Mouse (Mus musculus) limb, embryonic 13.5 days (tissue): ENCODE results near the gene Emx1. TPM values are rescaled to one million over a fixed set of nuclear protein-coding genes. Genes with fewer than 3 reads are reported as not detected.

Source experiments
- ATAC-seq: fragments of 200-750 bp; cut with Nextera tagmentation; 2 replicates; pipeline ENCODE4 v1.8.0; 2017; ENCODE audit warnings: low read depth, moderate number of reproducible peaks, moderate TSS enrichment; ENCODE audit not compliant: low FRiP score
- H3K27ac ChIP-seq: fragments of 300-500 bp; sonication (generic); 2 replicates; pipeline ENCODE4 v1.5.1; 2015; ENCODE audit warnings: inconsistent platforms, mild to moderate bottlenecking, moderate library complexity
- H3K27me3 ChIP-seq: fragments of 300-500 bp; sonication (generic); 2 replicates; pipeline ENCODE4 v1.6.1; 2015; ENCODE audit warnings: mild to moderate bottlenecking, inconsistent platforms
- H3K36me3 ChIP-seq: fragments of 300-500 bp; sonication (generic); 2 replicates; pipeline ENCODE4 v1.6.1; 2015; ENCODE audit warnings: inconsistent platforms, mild to moderate bottlenecking, moderate library complexity
- H3K4me1 ChIP-seq: fragments of 300-500 bp; sonication (generic); 2 replicates; pipeline ENCODE4 v1.6.1; 2015; ENCODE audit warnings: inconsistent platforms
- H3K4me2 ChIP-seq: fragments of 300-500 bp; sonication (generic); replicated peaks from 2 replicates; pipeline ENCODE4 v1.6.1; 2015; ENCODE audit warnings: inconsistent platforms, mild to moderate bottlenecking, moderate library complexity
- H3K4me3 ChIP-seq: fragments of 300-500 bp; sonication (generic); 2 replicates; pipeline ENCODE4 v1.5.1; 2015; ENCODE audit warnings: moderate library complexity, mild to moderate bottlenecking, inconsistent platforms
- H3K9ac ChIP-seq: fragments of 300-500 bp; sonication (generic); 2 replicates; pipeline ENCODE4 v1.6.1; 2015; ENCODE audit warnings: mild to moderate bottlenecking, inconsistent platforms
- H3K9me3 ChIP-seq: fragments of 300-500 bp; sonication (generic); 2 replicates; pipeline ENCODE4 v1.6.1; 2016; ENCODE audit warnings: inconsistent platforms
- WGBS: fragments of 180-500 bp; shearing (Covaris S2); methylation state at CpG from one replicate; pipeline ENCODE4 v1.1.7; 2015; 5-methylcytosine and 5-hydroxymethylcytosine counted together
- polyA plus RNA-seq: library from polyadenylated mRNA; unstranded; fragments of >200 nt; fragmentation: Nextera tagmentation; extraction: Ambion mirVana; gene quantifications from 2 replicates; pipeline ENCODE4 v1.2.1, GENCODE M21; 2015

The Emx1 gene
- polyA plus RNA-seq, 1 experiment from 2014 or later: 0.60 TPM

DNA sequence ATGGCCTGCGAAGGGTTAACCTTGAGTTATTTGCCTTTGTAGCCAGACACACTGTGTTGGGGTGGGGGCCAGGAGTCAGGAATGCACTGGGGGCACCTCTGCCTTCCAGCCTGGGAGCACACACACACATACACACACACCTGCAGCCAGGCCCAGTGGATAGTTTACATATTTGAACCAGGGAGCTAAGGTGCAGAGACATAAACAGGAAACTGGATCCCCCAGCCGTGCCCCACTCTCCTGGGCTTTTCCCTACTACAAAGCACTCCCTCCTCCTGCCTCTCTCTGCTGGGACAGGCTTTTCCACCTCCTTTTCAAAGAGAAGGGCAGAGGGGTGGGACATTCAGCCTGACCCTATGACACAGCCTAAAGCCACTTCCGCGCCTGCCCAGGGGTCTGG, 33.7 kb downstream of the Emx1 start:
- H3K9me3 ChIP-seq: no peaks in the 10 kb centered on the region
- no peak overlapping the region for H3K4me3 ChIP-seq
- H3K4me2 ChIP-seq: no peak overlapping the region
- ATAC-seq: 0 out of 2 replicates have a peak, but pooled peaks have one; percentile 45
- no peak overlapping the region for H3K9ac ChIP-seq
- H3K27me3 ChIP-seq: no peaks in the 10 kb centered on the region
- peaks cover 31% of the 10 kb centered on the region for H3K4me1 ChIP-seq
- 34% methylated on average over 4 of the region's 4 CpGs for WGBS
- no peaks in the 10 kb centered on the region for H3K36me3 ChIP-seq
- H3K27ac ChIP-seq: no peak overlapping the region

GRCm38 (mm10) chr6:85222551-85222950, 35.3 kb downstream of the Emx1 start:
- peaks cover 30% of the 10 kb centered on the region for H3K4me1 ChIP-seq
- H3K9me3 ChIP-seq: no peaks in the 10 kb centered on the region
- no peaks in the 10 kb centered on the region for H3K36me3 ChIP-seq
- no peak for ATAC-seq
- no peaks in the 10 kb centered on the region for H3K27me3 ChIP-seq
- no peak overlapping the region for H3K4me3 ChIP-seq
- no peak overlapping the region for H3K4me2 ChIP-seq
- no peak overlapping the region for H3K27ac ChIP-seq
- H3K9ac ChIP-seq: no peak overlapping the region
- WGBS: 77% methylated on average over 10 of the region's 10 CpGs

GRCm38 (mm10) chr6:85223498-85224150, 36.4 kb downstream of the Emx1 start:
- no peak for ATAC-seq
- Histone ChIP-seq H3K9me3 (no peaks in the 10 kb centered on the region), H3K27me3 (no peaks in the 10 kb centered on the region), H3K9ac (no peak overlapping the region), H3K4me2 (no peak overlapping the region), H3K27ac (no peak overlapping the region), H3K36me3 (no peaks in the 10 kb centered on the region), H3K4me3 (no peak overlapping the region), H3K4me1 (peaks cover 25% of the 10 kb centered on the region)
- 43% methylated on average over 14 of the region's 14 CpGs for WGBS

DNA sequence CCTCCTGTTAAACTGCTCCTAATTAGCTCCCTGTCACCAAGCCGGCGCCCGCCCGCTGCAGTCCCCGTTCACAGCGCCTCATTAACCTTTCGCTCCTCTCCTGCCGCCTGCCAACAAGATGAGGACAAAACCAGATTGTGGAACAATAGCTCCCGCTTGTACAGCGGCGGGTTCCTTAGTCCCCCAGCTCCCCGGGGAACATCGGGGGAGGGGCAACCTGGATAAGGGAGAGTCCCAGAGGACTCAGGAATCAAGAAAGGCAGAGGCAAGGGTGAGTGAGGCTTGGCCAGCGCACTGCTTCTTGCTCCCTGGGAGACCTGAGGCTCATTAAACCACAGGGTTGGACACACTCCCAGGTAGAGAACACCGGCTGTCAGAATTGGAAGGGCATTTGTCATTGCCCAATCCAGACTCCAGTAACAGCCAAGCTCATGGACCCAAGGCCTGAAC, 37.2 kb downstream of the Emx1 start:
- Histone ChIP-seq H3K27ac (no peak overlapping the region), H3K9ac (no peak overlapping the region), H3K4me3 (no peak overlapping the region), H3K9me3 (no peaks in the 10 kb centered on the region), H3K27me3 (no peaks in the 10 kb centered on the region), H3K36me3 (no peaks in the 10 kb centered on the region), H3K4me2 (no peak overlapping the region), H3K4me1 (peaks cover 19% of the 10 kb centered on the region)
- WGBS: 51% methylated on average over 15 of the region's 15 CpGs
- no peak for ATAC-seq

DNA sequence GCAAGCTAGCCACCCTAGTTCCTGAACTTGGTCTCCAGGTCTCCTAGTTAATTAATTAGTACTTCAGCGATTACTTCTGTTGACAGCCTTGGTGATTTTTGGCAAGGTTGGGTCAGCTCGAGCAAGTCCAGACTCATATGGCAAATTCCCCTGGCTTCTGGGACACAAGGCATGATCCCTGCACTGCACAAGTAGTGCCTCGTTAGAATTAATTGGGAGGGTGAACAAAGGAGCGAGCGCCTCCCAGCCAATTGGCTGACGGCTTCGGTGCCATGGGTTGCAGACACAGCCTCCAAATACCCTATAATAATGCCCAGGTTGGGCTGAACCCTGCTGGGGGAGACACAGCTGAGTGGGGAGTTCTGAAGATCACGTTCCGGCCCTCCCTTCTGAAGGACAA, 39.3 kb downstream of the Emx1 start:
- H3K4me3 ChIP-seq: no peak overlapping the region
- no peak for ATAC-seq
- H3K4me2 ChIP-seq: no peak overlapping the region
- no peaks in the 10 kb centered on the region for H3K27me3 ChIP-seq
- peaks cover 13% of the 10 kb centered on the region for H3K4me1 ChIP-seq
- H3K9ac ChIP-seq: no peak overlapping the region
- H3K9me3 ChIP-seq: no peaks in the 10 kb centered on the region
- WGBS: 43% methylated on average over 9 of the region's 9 CpGs
- H3K36me3 ChIP-seq: no peaks in the 10 kb centered on the region
- no peak overlapping the region for H3K27ac ChIP-seq

DNA sequence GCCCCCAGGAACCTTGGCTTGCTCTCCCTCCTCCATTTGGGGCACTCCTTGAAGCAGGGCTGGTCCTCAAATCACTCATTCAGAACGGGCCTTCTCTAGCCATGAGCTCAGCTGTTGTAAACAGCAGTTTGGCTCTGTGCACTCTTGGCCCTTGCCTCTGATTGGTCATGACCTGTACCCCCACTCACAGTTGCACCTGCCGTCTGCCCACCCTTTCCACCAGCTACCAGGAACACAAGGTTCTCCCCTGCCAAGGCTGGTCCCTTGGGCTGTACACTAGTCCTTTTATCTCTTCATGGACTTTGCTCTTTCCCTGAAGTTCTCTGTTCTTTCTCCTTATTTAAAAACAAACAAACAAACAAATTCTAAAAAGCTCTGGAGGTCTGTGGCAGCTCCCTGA, 40.3 kb downstream of the Emx1 start:
- Histone ChIP-seq H3K4me1 (peaks cover 20% of the 10 kb centered on the region), H3K9me3 (no peaks in the 10 kb centered on the region), H3K4me2 (no peak overlapping the region), H3K36me3 (no peaks in the 10 kb centered on the region), H3K4me3 (no peak overlapping the region), H3K27me3 (no peaks in the 10 kb centered on the region), H3K9ac (no peak overlapping the region), H3K27ac (no peak overlapping the region)
- WGBS: 65% methylated on average over 2 of the region's 2 CpGs
- no peak for ATAC-seq

GRCm38 (mm10) chr6:85230762-85231161, 43.5 kb downstream of the Emx1 start:
- no peak overlapping the region for H3K4me3 ChIP-seq
- no peak overlapping the region for H3K27ac ChIP-seq
- H3K36me3 ChIP-seq: no peaks in the 10 kb centered on the region
- 61% methylated on average over 3 of the region's 3 CpGs for WGBS
- no peaks in the 10 kb centered on the region for H3K27me3 ChIP-seq
- no peak for ATAC-seq
- H3K4me1 ChIP-seq: peaks cover 38% of the 10 kb centered on the region
- H3K9me3 ChIP-seq: no peaks in the 10 kb centered on the region
- no peak overlapping the region for H3K9ac ChIP-seq
- H3K4me2 ChIP-seq: no peak overlapping the region

DNA sequence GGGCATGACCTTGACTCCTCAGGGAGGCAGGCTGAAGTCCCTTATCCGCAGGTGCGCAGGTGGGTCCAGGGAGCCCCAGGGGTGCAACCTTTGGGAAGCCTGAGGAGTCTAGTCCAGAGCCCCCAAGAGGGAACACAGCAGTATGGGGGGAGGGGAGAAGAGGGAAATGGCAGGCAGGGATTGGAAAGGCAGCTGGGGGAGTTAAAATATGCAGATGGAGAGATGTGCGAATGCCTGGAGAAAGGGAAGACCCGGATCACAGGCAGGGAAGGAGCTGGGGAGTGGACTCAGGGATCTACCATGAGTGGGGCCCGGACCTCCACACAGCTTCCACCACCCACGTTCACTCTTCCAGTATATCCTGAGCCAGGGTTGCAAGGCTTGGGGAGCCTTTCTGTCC, 44.2 kb downstream of the Emx1 start:
- H3K4me1 ChIP-seq: peaks cover 38% of the 10 kb centered on the region
- H3K27ac ChIP-seq: no peak overlapping the region
- H3K4me3 ChIP-seq: no peak overlapping the region
- ATAC-seq: no peak
- H3K36me3 ChIP-seq: no peaks in the 10 kb centered on the region
- no peaks in the 10 kb centered on the region for H3K9me3 ChIP-seq
- H3K9ac ChIP-seq: no peak overlapping the region
- H3K4me2 ChIP-seq: no peak overlapping the region
- WGBS: 28% methylated on average over 6 of the region's 6 CpGs
- H3K27me3 ChIP-seq: no peaks in the 10 kb centered on the region

DNA sequence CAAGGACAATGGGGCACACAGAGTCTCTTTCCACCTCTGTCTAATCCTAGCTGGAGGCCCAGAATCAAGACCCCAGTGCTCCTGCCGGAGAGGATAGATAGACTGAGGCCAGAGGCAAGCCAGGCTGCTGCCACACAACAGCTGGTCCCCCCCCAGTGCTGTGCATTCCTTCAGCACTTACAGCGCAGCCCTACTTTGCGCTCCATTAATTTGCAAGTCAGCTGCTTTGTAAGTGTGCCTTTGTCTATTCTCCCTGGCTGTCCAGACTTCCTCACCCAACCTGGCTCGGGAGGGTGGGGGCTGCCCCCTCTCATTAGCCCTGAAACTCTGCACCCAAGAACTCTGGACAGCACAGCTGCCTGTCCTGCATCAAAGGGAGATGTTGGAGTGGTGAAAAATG, 44.8 kb downstream of the Emx1 start:
- Histone ChIP-seq H3K4me2 (no peak overlapping the region), H3K27ac (no peak overlapping the region), H3K9me3 (no peaks in the 10 kb centered on the region), H3K4me3 (no peak overlapping the region), H3K9ac (no peak overlapping the region), H3K27me3 (no peaks in the 10 kb centered on the region), H3K36me3 (no peaks in the 10 kb centered on the region), H3K4me1 (peaks cover 38% of the 10 kb centered on the region)
- ATAC-seq: no peak
- WGBS: 51% methylated on average over 4 of the region's 4 CpGs

- no peak overlapping the region; the same call in 1 of the 2 replicates for H3K9ac ChIP-seq
- WGBS: 18% methylated on average over 7 of the region's 7 CpGs
- no peak overlapping the region for H3K4me3 ChIP-seq
- no peaks in the 10 kb centered on the region for H3K27me3 ChIP-seq
- no peaks in the 10 kb centered on the region for H3K9me3 ChIP-seq
- no peak for ATAC-seq
- peaks cover 38% of the 10 kb centered on the region for H3K4me1 ChIP-seq
- H3K27ac ChIP-seq: no peak overlapping the region; the same call in 1 of the 2 replicates
- H3K36me3 ChIP-seq: no peaks in the 10 kb centered on the region
- no peak overlapping the region for H3K4me2 ChIP-seq
These were observed 45.8 kb downstream of the Emx1 start for GRCm38 (mm10) chr6:85232836-85233623.

GRCm38 (mm10) chr6:85234796-85235195, 47.6 kb downstream of the Emx1 start:
- Histone ChIP-seq H3K36me3 (no peaks in the 10 kb centered on the region), H3K4me1 (peaks cover 38% of the 10 kb centered on the region), H3K4me3 (no peak overlapping the region), H3K9me3 (no peaks in the 10 kb centered on the region), H3K27ac (no peak overlapping the region), H3K4me2 (no peak overlapping the region), H3K27me3 (no peaks in the 10 kb centered on the region), H3K9ac (no peak overlapping the region)
- ATAC-seq: peak; percentile 51
- WGBS: 29% methylated on average over 5 of the region's 5 CpGs

GRCm38 (mm10) chr6:85237001-85237400, 49.8 kb downstream of the Emx1 start:
- 37% methylated on average over 5 of the region's 5 CpGs for WGBS
- Histone ChIP-seq H3K4me3 (no peak overlapping the region), H3K4me2 (no peak overlapping the region), H3K4me1 (peaks cover 28% of the 10 kb centered on the region), H3K27ac (no peak overlapping the region), H3K27me3 (no peaks in the 10 kb centered on the region), H3K36me3 (no peaks in the 10 kb centered on the region), H3K9ac (no peak overlapping the region), H3K9me3 (no peaks in the 10 kb centered on the region)
- ATAC-seq: no peak
